Mouse (Mus musculus): Measurements from ENCODE around the gene Inpp5f. TPM values are rescaled to one million over a fixed set of nuclear protein-coding genes. Genes with fewer than 3 reads are reported as not detected.
"Not testable (repeated sequence)": the region's sequence is repeated elsewhere in the genome, so short reads cannot be mapped to it uniquely, and the experiment has no call there.

The Inpp5f gene
- polyA plus RNA-seq, 1 experiment from 2014 or later, result 185 TPM

DNA sequence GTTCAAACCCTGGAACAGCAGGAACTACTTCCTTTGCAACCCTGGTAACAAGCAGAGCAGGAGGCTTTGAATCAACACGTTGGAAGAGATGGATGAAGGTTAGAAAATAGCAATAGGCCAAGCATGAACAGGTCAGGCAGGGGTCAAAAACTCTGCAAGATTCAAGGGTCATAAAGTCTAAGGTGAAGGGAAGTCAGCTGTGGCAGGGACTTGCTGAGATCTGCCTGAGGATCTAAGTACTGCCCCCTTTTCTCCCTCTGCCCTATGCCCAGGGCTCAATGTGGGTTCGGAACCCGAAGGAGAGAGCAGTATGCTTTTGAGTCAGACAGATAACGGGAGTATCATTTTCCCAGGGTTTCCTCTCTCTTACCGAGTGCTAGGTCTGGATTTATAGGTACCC, 9.3 kb upstream of the Inpp5f start:
- WGBS, result 85% methylated on average over 5 of the region's 5 CpGs
- Histone ChIP-seq H3K9ac (no peak overlapping the region), H3K4me2 (no peak overlapping the region), H3K36me3 (ENCODE audit: poor library complexity, severe bottlenecking) (no peaks in the 10 kb centered on the region), H3K4me1 (no peaks in the 10 kb centered on the region), H3K27me3 (no peaks in the 10 kb centered on the region), H3K4me3 (no peak overlapping the region), H3K27ac (no peak overlapping the region), H3K9me3 (replicated peaks) (no peaks in the 10 kb centered on the region)
- ATAC-seq, result no peak

DNA sequence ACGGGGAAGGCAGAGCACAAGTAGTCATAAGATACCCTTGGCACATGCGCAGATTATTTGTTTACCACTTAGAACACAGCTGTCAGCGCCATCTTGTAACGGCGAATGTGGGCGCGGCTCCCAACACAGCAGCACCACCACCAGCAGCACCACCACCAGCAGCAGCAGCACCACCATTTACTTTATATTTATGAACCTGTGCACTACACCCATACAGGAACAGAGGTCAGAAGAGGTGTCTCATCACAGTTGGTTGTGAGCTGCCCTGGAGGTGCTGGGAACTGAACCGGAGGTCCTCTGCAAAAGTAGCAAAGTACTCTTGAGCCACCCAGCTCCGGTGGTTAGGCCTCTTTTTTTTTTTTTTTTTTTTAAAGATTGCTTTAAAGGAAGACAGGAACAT, 1.2 kb upstream of the Inpp5f start:
- peaks cover 15% of the 10 kb centered on the region for H3K4me1 ChIP-seq
- H3K27ac ChIP-seq; H3K4me2 ChIP-seq; H3K27me3 ChIP-seq; ATAC-seq; H3K36me3 ChIP-seq (ENCODE audit: poor library complexity, severe bottlenecking); H3K9me3 ChIP-seq (replicated peaks); H3K9ac ChIP-seq; H3K4me3 ChIP-seq: not testable (repeated sequence)
- 100% methylated on average over 8 of the region's 9 CpGs for WGBS

DNA sequence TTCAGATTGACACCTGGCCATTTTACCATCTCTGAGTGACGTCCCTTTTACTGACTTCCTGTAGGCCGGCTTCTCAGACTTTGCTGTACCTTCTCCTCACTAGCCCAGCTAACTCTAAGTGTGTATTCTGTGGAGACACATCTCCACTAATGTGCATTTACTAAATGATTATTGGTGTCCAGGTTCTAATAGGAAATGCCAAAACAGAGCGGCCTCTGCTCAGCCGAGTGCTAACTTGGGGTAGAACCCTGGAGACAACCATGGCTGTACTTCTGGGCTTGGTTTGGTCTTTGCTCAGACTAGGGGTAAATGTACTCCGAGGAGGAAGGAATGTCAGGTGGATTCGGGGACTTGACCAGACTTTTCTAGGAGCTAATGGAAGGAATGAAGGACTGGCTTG, 638 bp upstream of the Inpp5f start:
- no peak; the same call in 1 of the 2 replicates for ATAC-seq
- H3K9ac ChIP-seq, result no peak overlapping the region
- no peaks in the 10 kb centered on the region for H3K36me3 ChIP-seq (ENCODE audit: poor library complexity, severe bottlenecking)
- no peaks in the 10 kb centered on the region for H3K27me3 ChIP-seq
- H3K4me3 ChIP-seq, result peak overlapping the region; percentile 86
- peak overlapping the region; percentile 59 for H3K27ac ChIP-seq
- H3K4me2 ChIP-seq, result peak overlapping the region; percentile 86
- peaks cover 15% of the 10 kb centered on the region for H3K4me1 ChIP-seq
- H3K9me3 ChIP-seq (replicated peaks), result no peaks in the 10 kb centered on the region
- 87% methylated on average over 6 of the region's 6 CpGs for WGBS

- no peak for ATAC-seq
- H3K9me3 ChIP-seq (replicated peaks), result no peaks in the 10 kb centered on the region
- H3K4me1 ChIP-seq, result peaks cover 15% of the 10 kb centered on the region
- no peaks in the 10 kb centered on the region for H3K36me3 ChIP-seq (ENCODE audit: poor library complexity, severe bottlenecking)
- H3K4me3 ChIP-seq, result peak overlapping the region; percentile 86
- no peaks in the 10 kb centered on the region for H3K27me3 ChIP-seq
- peak overlapping the region; percentile 86 for H3K4me2 ChIP-seq
- 0 out of 2 replicates have a peak overlapping the region, but pooled peaks have one; percentile 65 for H3K27ac ChIP-seq
- peak overlapping the region; percentile 87 for H3K9ac ChIP-seq
- WGBS, result 18% methylated on average over 22 of the region's 22 CpGs
Observed at GRCm38 (mm10) chr7:128611799-128612411, 777 bp downstream of the Inpp5f start.

DNA sequence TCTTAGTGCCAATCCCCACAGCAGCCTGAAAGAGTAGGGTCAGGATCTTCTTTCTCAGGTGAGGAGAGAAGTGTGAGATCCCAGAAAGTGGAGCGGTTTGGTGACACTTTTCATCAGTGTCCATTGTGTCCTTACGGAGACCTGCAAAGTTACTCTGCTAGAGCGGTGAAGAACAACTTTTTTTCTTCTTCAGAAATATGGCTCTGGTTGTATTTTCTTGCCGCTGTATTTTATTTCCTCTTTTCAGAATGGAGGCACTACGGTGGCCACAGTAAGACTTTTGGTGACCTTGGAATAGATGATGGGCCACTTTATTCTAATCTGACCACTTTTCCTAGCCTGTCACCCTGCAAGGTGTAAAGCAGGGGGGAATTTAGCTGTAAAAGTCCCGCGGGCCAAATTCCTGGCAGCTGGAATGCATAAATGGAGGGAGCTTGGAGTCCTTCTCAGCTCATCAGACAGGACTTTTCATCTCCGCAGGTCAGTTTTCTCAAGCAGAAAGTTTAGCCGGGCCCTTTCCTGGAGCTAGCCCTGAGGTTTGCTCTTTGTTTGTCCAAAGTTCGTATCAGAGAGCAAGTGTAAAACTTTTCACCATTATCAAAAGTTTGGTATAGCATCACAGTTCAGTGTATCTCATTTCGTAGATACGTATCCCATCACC, 1.5 kb downstream of the Inpp5f start:
- Histone ChIP-seq H3K27ac (no peak overlapping the region), H3K9me3 (replicated peaks) (no peaks in the 10 kb centered on the region), H3K4me1 (peaks cover 15% of the 10 kb centered on the region), H3K36me3 (ENCODE audit: poor library complexity, severe bottlenecking) (no peaks in the 10 kb centered on the region), H3K4me2 (peak overlapping the region; percentile 86), H3K9ac (no peak overlapping the region), H3K4me3 (peak overlapping the region; percentile 86), H3K27me3 (no peaks in the 10 kb centered on the region)
- 79% methylated on average over 12 of the region's 12 CpGs for WGBS
- no peak for ATAC-seq

DNA sequence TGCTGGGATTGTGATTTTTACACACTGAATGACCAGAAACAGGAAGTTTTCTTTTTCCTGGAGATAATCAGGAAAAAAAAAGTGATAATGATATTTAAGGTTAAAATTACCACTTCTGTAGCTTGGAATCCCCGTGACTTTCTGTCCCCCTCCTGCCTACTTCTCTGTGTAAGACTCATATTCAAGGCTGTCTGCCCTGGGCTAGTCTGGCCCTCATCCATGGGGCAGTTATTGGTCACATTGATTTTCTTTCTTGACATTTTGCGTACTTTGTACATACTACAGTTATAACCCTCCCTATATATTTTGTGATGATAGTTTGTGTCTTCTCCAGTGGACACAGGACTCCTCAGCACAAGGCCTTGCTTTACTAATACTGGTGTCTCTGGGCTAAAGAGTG, 2.5 kb downstream of the Inpp5f start:
- Histone ChIP-seq H3K4me2 (no peak overlapping the region), H3K27me3 (no peaks in the 10 kb centered on the region), H3K36me3 (ENCODE audit: poor library complexity, severe bottlenecking) (no peaks in the 10 kb centered on the region), H3K27ac (no peak overlapping the region), H3K9me3 (replicated peaks) (no peaks in the 10 kb centered on the region), H3K4me1 (peaks cover 15% of the 10 kb centered on the region), H3K4me3 (no peak overlapping the region), H3K9ac (no peak overlapping the region)
- WGBS, result 89% methylated on average over 2 of the region's 2 CpGs
- ATAC-seq, result no peak

- Histone ChIP-seq H3K9me3 (replicated peaks) (no peaks in the 10 kb centered on the region), H3K4me1 (peaks cover 12% of the 10 kb centered on the region), H3K27me3 (no peaks in the 10 kb centered on the region), H3K27ac (no peak overlapping the region), H3K36me3 (ENCODE audit: poor library complexity, severe bottlenecking) (no peaks in the 10 kb centered on the region), H3K9ac (no peak overlapping the region), H3K4me2 (no peak overlapping the region), H3K4me3 (no peak overlapping the region)
- no peak for ATAC-seq
- WGBS, result 86% methylated on average over 1 of the region's 1 CpGs
Observed at GRCm38 (mm10) chr7:128617587-128617986, 6.5 kb downstream of the Inpp5f start.

DNA sequence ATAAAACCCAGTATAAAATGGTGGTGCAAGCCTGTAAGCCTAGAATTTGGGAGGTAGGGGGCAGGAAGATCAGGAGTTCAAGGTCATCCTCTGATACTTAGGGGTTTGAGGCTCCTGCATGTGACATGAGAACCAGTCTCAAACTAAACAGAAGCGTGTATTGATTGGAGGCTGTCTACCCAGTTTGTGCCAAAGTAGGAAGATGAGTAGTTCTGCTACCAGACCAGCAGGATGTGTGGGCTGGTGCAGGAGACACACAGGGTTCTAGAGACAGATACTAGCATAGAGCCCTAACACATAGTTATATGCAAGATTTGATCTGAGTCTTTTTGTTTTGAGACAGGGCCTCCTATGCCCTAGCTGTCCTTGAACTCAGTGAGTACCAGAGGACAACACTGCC, 9.1 kb downstream of the Inpp5f start:
- Histone ChIP-seq H3K9me3 (replicated peaks) (no peaks in the 10 kb centered on the region), H3K4me2 (no peak overlapping the region), H3K4me3 (no peak overlapping the region), H3K9ac (no peak overlapping the region), H3K36me3 (ENCODE audit: poor library complexity, severe bottlenecking) (no peaks in the 10 kb centered on the region), H3K27me3 (no peaks in the 10 kb centered on the region), H3K4me1 (peaks cover 21% of the 10 kb centered on the region), H3K27ac (no peak overlapping the region)
- ATAC-seq, result no peak
- WGBS, result 92% methylated on average over 1 of the region's 1 CpGs

DNA sequence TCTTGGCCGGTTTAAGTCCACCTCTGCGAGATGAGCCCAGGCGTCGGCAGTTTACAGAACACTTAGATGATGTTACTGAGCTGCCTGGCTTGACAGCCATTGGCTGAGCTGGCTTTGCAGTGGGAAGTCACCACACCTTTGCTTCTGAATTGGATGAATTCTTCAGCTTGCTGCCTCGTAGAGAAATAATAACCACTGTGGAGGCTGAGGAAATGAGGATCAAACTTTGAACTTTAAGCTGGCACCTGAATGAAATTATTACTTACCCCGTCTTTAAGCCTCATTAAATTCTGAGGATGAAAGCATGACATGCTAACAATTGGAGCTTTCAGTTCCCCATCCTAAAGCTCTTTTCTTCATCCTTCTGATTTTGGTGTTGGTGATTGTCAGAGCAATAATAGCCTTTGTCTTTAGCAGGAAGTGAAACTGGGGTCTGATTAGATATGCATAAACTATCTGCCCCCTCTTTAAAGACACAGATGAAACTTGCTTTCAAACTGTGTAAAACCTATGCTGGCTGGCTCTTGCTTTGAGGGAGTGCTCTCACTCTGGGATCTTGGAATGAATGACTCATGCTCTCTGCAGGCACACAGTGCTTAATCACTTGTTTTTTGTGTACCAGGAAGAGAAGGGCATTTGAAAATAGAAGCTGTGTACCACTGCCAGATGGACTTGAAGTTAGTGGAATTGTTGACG, 11.3 kb downstream of the Inpp5f start:
- peak; percentile 62 for ATAC-seq
- peaks cover 21% of the 10 kb centered on the region for H3K4me1 ChIP-seq
- no peak overlapping the region for H3K9ac ChIP-seq
- H3K27ac ChIP-seq, result peak overlapping the region; percentile 52; the same call in 1 of the 2 replicates
- WGBS, result 22% methylated on average over 7 of the region's 7 CpGs
- H3K27me3 ChIP-seq, result no peaks in the 10 kb centered on the region
- H3K4me3 ChIP-seq, result no peak overlapping the region
- H3K9me3 ChIP-seq (replicated peaks), result no peaks in the 10 kb centered on the region
- no peak overlapping the region for H3K4me2 ChIP-seq
- no peaks in the 10 kb centered on the region for H3K36me3 ChIP-seq (ENCODE audit: poor library complexity, severe bottlenecking)

DNA sequence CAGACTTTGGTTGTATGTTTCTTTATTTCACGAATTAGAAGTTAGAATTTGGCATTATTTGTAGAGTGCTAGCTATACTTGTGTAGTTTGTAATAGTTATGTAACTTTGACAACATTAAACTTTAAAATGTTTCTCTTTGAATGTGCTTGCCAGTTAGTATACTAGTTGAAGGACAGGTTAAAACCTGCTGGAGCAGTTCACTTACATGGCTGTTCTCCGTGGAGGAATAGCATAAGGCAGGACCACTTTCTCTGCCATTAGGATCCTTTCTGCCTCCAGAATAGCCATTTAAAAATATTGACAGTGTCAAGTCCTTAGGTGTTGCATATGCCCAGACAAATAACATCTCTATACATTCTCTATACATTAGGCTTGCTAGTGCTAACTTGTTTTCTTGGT, 11.9 kb downstream of the Inpp5f start:
- H3K4me2 ChIP-seq, result no peak overlapping the region
- H3K9ac ChIP-seq, result no peak overlapping the region
- 33% methylated on average over 2 of the region's 2 CpGs for WGBS
- no peaks in the 10 kb centered on the region for H3K27me3 ChIP-seq
- H3K27ac ChIP-seq, result no peak overlapping the region
- no peaks in the 10 kb centered on the region for H3K9me3 ChIP-seq (replicated peaks)
- ATAC-seq, result no peak
- no peak overlapping the region for H3K4me3 ChIP-seq
- no peaks in the 10 kb centered on the region for H3K36me3 ChIP-seq (ENCODE audit: poor library complexity, severe bottlenecking)
- H3K4me1 ChIP-seq, result peaks cover 21% of the 10 kb centered on the region

DNA sequence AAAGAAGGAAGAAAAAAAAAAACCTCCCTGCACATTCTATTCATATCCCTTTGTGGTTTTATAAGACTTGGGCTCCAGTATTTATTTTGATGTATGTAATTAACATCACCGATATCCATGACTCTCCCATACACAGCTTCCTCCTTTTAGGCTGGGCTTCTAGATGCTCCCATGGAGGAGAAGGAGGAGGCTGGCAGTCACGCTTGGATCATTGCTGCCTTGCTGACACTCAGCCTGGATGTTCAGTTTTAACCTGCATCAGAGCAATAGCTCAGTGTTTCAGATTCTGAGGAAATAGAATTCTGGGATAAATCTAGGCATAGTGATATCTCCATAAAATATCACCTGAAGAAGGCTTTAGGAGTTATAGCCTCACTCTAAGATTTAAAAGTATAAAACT, 14.3 kb downstream of the Inpp5f start:
- Histone ChIP-seq H3K36me3 (ENCODE audit: poor library complexity, severe bottlenecking) (no peaks in the 10 kb centered on the region), H3K9me3 (replicated peaks) (no peaks in the 10 kb centered on the region), H3K4me3 (no peak overlapping the region), H3K27ac (no peak overlapping the region), H3K4me1 (peaks cover 21% of the 10 kb centered on the region), H3K27me3 (no peaks in the 10 kb centered on the region), H3K9ac (no peak overlapping the region), H3K4me2 (no peak overlapping the region)
- WGBS, result 90% methylated on average over 2 of the region's 2 CpGs
- no peak for ATAC-seq

- H3K4me3 ChIP-seq, result no peak overlapping the region
- peaks cover 21% of the 10 kb centered on the region for H3K4me1 ChIP-seq
- no peaks in the 10 kb centered on the region for H3K36me3 ChIP-seq (ENCODE audit: poor library complexity, severe bottlenecking)
- H3K4me2 ChIP-seq, result no peak overlapping the region
- no peak overlapping the region for H3K27ac ChIP-seq
- no peak for ATAC-seq
- no peaks in the 10 kb centered on the region for H3K9me3 ChIP-seq (replicated peaks)
- no peak overlapping the region for H3K9ac ChIP-seq
- H3K27me3 ChIP-seq, result no peaks in the 10 kb centered on the region
- 73% methylated on average over 5 of the region's 5 CpGs for WGBS
Observed at GRCm38 (mm10) chr7:128626601-128627000, 15.5 kb downstream of the Inpp5f start.
